Mouse (Mus musculus) left cerebral cortex, adult 18-20 months (tissue): ENCODE measurements around the gene Nr6a1. TPM values are rescaled to one million over a fixed set of nuclear protein-coding genes. Genes with fewer than 3 reads are reported as not detected.

Experiments
- DNase-seq, 2 experiments: peaks; one replicate each; pipeline ENCODE4 v3.0.0; 2021 to 2022; ENCODE audit warnings: low spot score in 2 of 2, mixed read lengths in 1 of 2
- long read RNA-seq, 2 experiments: library from polyadenylated mRNA; stranded (forward); transcript quantifications; one replicate each; pipeline ENCODE4 v2.0.0; 2021
- total RNA-seq, 2 experiments: library from RNA; stranded (reverse); gene quantifications; 2 replicates each; pipeline ENCODE4 v1.2.3; 2021

Gene Nr6a1
- total RNA-seq = 10 to 100 TPM; 10.7 to 11.9 TPM
- long read RNA-seq, experiment 1, full-length matches to known transcripts = 2 of 12 reads
- long read RNA-seq, experiment 1, partial matches to known transcripts = 1 of 12 reads
- long read RNA-seq, experiment 1, other reads (novel, unspliced or antisense) = 9 of 12 reads
- long read RNA-seq, experiment 2 = 0 reads

- DNase-seq = peak; percentile 60 to 66
Observed at GRCm38 (mm10) chr2:38927115-38927979, at the start of gene Nr6a1. Gene Nr6a1 (minus strand): TSS chr2:38927688.

- no peak for DNase-seq
Observed at GRCm38 (mm10) chr2:38975941-38976805, 48.7 kb upstream of the Nr6a1 start.

GRCm38 (mm10) chr2:38975181-38975580, 47.7 kb upstream of the Nr6a1 start:
- DNase-seq = no peak

- DNase-seq = no peak
Observed at GRCm38 (mm10) chr2:38974171-38974570, 46.7 kb upstream of the Nr6a1 start.

GRCm38 (mm10) chr2:38973701-38974100, 46.2 kb upstream of the Nr6a1 start:
- no peak for DNase-seq

- DNase-seq = no peak
Observed at GRCm38 (mm10) chr2:38973223-38973622, 45.7 kb upstream of the Nr6a1 start.

GRCm38 (mm10) chr2:38970057-38970456, 42.6 kb upstream of the Nr6a1 start:
- DNase-seq = no peak

GRCm38 (mm10) chr2:38969650-38970049, 42.2 kb upstream of the Nr6a1 start:
- DNase-seq = no peak

- no peak for DNase-seq
Observed at GRCm38 (mm10) chr2:38964198-38964597, 36.7 kb upstream of the Nr6a1 start.

- DNase-seq = no peak
Observed at GRCm38 (mm10) chr2:38957671-38958223, 30.3 kb upstream of the Nr6a1 start.

- DNase-seq = no peak
Observed at GRCm38 (mm10) chr2:38956062-38956461, 28.6 kb upstream of the Nr6a1 start.

- DNase-seq = peak; percentile 25 to 48
Observed at GRCm38 (mm10) chr2:38953152-38953883, 25.8 kb upstream of the Nr6a1 start.

GRCm38 (mm10) chr2:38950281-38950719, 22.8 kb upstream of the Nr6a1 start:
- DNase-seq = peak; percentile 81 to 84

GRCm38 (mm10) chr2:38947566-38947965, 20.1 kb upstream of the Nr6a1 start:
- no peak for DNase-seq

- no peak for DNase-seq
Observed at GRCm38 (mm10) chr2:38944460-38945161, 17.1 kb upstream of the Nr6a1 start.

GRCm38 (mm10) chr2:38943977-38944376, 16.5 kb upstream of the Nr6a1 start:
- no peak for DNase-seq

- DNase-seq = no peak
Observed at GRCm38 (mm10) chr2:38943161-38943560, 15.7 kb upstream of the Nr6a1 start.

GRCm38 (mm10) chr2:38941898-38942297, 14.4 kb upstream of the Nr6a1 start:
- DNase-seq = no peak

- no peak for DNase-seq
Observed at GRCm38 (mm10) chr2:38941426-38941825, 13.9 kb upstream of the Nr6a1 start.

GRCm38 (mm10) chr2:38939047-38939446, 11.6 kb upstream of the Nr6a1 start:
- no peak for DNase-seq
